Comparison of ENCODE assay signal across 18 mouse cellular contexts in the genomic region with DNA sequence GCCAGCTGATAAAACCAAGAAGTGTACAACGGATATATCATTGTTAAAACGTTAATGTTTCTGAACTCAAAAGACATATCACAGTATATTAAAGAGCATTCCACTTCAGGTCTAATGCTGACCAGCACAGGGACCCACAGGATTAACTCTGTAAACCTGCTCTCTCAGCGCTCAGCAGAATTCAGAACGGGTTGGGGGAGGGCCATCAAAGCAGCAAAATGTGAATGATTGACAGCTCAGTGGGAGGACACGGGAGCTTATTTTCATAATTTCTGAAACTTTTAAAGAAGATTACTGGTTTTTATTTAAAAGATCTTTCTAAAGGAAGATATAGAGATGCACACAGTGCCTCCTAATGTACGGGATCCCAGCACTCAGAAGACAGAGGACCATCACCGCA. TPM values are rescaled to one million over a fixed set of nuclear protein-coding genes. Genes with fewer than 3 reads are reported as not detected.
DNase-seq lines count a peak whose midpoint lies in the region; ATAC-seq and TF ChIP-seq lines count a peak whose summit lies in the region.
"Had no signal": no experiment of that assay in that cellular context is flagged by ENCODE, and none has a peak within 500 bp of the region (broad histone marks: within the 10 kb centered on the region; RNA-seq: fewer than 3 reads in every experiment).

No protein-coding gene starts in this region.

- no peaks in the 10 kb centered on the region for H3K27me3 ChIP-seq in heart, embryonic 15.5 days
- H3K27me3 ChIP-seq in kidney, embryonic 14.5 days (ENCODE audit: control insufficient read depth, insufficient read depth, low read length), result no peaks in the 10 kb centered on the region
- no peaks in the 10 kb centered on the region for H3K27me3 ChIP-seq in hindbrain, embryonic 11.5 days (ENCODE audit: control insufficient read depth, insufficient read depth, low read length)
- H3K27me3 ChIP-seq: forebrain, embryonic 13.5 days; heart, embryonic 12.5 days had no signal

- H3K27ac ChIP-seq in heart, embryonic 15.5 days, result peak overlapping the region; percentile 49; the same call in 1 of the 2 replicates
- peak overlapping the region; percentile 57; the same call in 1 of the 2 replicates for H3K27ac ChIP-seq in kidney, embryonic 14.5 days (ENCODE audit: low read depth, low read length)
- peak overlapping the region; percentile 46; the same call in 1 of the 2 replicates for H3K27ac ChIP-seq in layer of hippocampus, adult 2 months
- no peak overlapping the region for H3K27ac ChIP-seq in hindbrain, embryonic 11.5 days (ENCODE audit: low read depth, low read length)
- H3K27ac ChIP-seq: forebrain, embryonic 13.5 days; hindbrain, embryonic 12.5 days had no signal

- WGBS in heart, embryonic 15.5 days, result 76% methylated on average over 7 of the region's 7 CpGs
- WGBS in kidney, embryonic 14.5 days, result 68% methylated on average over 7 of the region's 7 CpGs
- 87% methylated on average over 7 of the region's 7 CpGs for WGBS in hindbrain, embryonic 11.5 days

- H3K36me3 ChIP-seq in heart, embryonic 15.5 days, result peaks cover 3% of the 10 kb centered on the region; the same call in 1 of the 2 replicates
- H3K36me3 ChIP-seq in kidney, embryonic 14.5 days (ENCODE audit: control insufficient read depth, insufficient read depth, low read length), result no peaks in the 10 kb centered on the region
- no peaks in the 10 kb centered on the region for H3K36me3 ChIP-seq in hindbrain, embryonic 11.5 days (ENCODE audit: control insufficient read depth, insufficient read depth, low read length)
- H3K36me3 ChIP-seq: hindbrain, embryonic 12.5 days had no signal

- ATAC-seq in heart, embryonic 15.5 days (replicated peaks; ENCODE audit: insufficient number of reproducible peaks, insufficient read depth, low FRiP score, low read depth), result no peak
- no peak for ATAC-seq in kidney, embryonic 14.5 days (ENCODE audit: low FRiP score, low TSS enrichment)
- ATAC-seq in hindbrain, embryonic 11.5 days (ENCODE audit: low FRiP score), result no peak
- ATAC-seq: inflammation-experienced regulatory T-cells, adult 6 months had no signal

- peaks cover 65% of the 10 kb centered on the region for H3K4me1 ChIP-seq in heart, embryonic 15.5 days (replicated peaks)
- H3K4me1 ChIP-seq in kidney, embryonic 14.5 days (ENCODE audit: control insufficient read depth, insufficient read depth, low read length), result peaks cover 57% of the 10 kb centered on the region
- H3K4me1 ChIP-seq in hindbrain, embryonic 11.5 days (replicated peaks; ENCODE audit: control insufficient read depth, insufficient read depth, low read length), result no peaks in the 10 kb centered on the region

- H3K9me3 ChIP-seq in heart, embryonic 15.5 days (replicated peaks), result no peaks in the 10 kb centered on the region
- H3K9me3 ChIP-seq in kidney, embryonic 14.5 days (ENCODE audit: control insufficient read depth, low read length), result no peaks in the 10 kb centered on the region
- no peaks in the 10 kb centered on the region for H3K9me3 ChIP-seq in hindbrain, embryonic 11.5 days (ENCODE audit: control insufficient read depth, low read length)
- H3K9me3 ChIP-seq: embryonic facial prominence, embryonic 10.5 days; forebrain, embryonic 13.5 days; heart, embryonic 12.5 days; hindbrain, embryonic 12.5 days had no signal

- TF ChIP-seq CTCF in layer of hippocampus, adult 2 months (conservative IDR thresholded peaks at IDR 0.05), result no peak

- DNase-seq in heart, adult 11 months, result no peak
- DNase-seq in kidney, postnatal 4 days, result no peak
- no peak for DNase-seq in layer of hippocampus, adult 2 months (ENCODE audit: low spot score in 2 of 2)
- DNase-seq in layer of hippocampus, adult 11-12 months (ENCODE audit: low spot score), result no peak
- DNase-seq in hindbrain, embryonic 11.5 days (ENCODE audit: low spot score), result no peak
- DNase-seq: adrenal gland, adult 2 months; adrenal gland, postnatal 25 days; cerebellum, adult 2 months; cerebellum, postnatal 10 days; forebrain, postnatal 0 days; gastrocnemius, postnatal 36 days had no signal

- H3K9ac ChIP-seq in heart, embryonic 15.5 days, result no peak overlapping the region
- no peak overlapping the region for H3K9ac ChIP-seq in kidney, embryonic 14.5 days (ENCODE audit: low read depth, low read length)
- H3K9ac ChIP-seq in hindbrain, embryonic 11.5 days (ENCODE audit: low read depth, low read length), result no peak overlapping the region
- H3K9ac ChIP-seq: forebrain, embryonic 13.5 days; forebrain, postnatal 0 days; hindbrain, embryonic 12.5 days had no signal

- H3K4me3 ChIP-seq in heart, embryonic 15.5 days, result no peak overlapping the region
- no peak overlapping the region for H3K4me3 ChIP-seq in kidney, embryonic 14.5 days (ENCODE audit: low read length)
- no peak overlapping the region for H3K4me3 ChIP-seq in layer of hippocampus, adult 2 months
- H3K4me3 ChIP-seq in hindbrain, embryonic 11.5 days (ENCODE audit: low read depth, low read length), result no peak overlapping the region
- H3K4me3 ChIP-seq: embryonic facial prominence, embryonic 10.5 days; forebrain, embryonic 13.5 days; heart, embryonic 12.5 days; hindbrain, embryonic 12.5 days had no signal

- H3K4me2 ChIP-seq in heart, embryonic 15.5 days, result no peak overlapping the region
- H3K4me2 ChIP-seq in kidney, embryonic 14.5 days (replicated peaks; ENCODE audit: low read depth, low read length), result no peak overlapping the region; the same call in 1 of the 2 replicates
- no peak overlapping the region for H3K4me2 ChIP-seq in hindbrain, embryonic 11.5 days (replicated peaks; ENCODE audit: low read depth, low read length)
- H3K4me2 ChIP-seq: forebrain, embryonic 13.5 days; heart, embryonic 12.5 days; hindbrain, embryonic 12.5 days had no signal

RNA-seq across cellular contexts. Expression of a gene that starts 29.9 kb away (rescaled TPM):
- 89.8 and 106 TPM in 2 replicates for polyA plus RNA-seq in heart, embryonic 15.5 days (2015; fragmentation: Nextera tagmentation; extraction: Ambion mirVana)
- 45.1 and 82.2 TPM in 2 replicates for polyA plus RNA-seq in kidney, embryonic 14.5 days (2014; fragmentation: Nextera tagmentation; extraction: Ambion mirVana)
- total RNA-seq in layer of hippocampus, adult 2 months (2021), result 10 to 100 TPM; 53.7 to 55.4 TPM
- polyA plus RNA-seq in hindbrain, embryonic 11.5 days (2014; fragmentation: Nextera tagmentation; extraction: Ambion mirVana), result 26.2 and 29.9 TPM in 2 replicates
- polyA plus RNA-seq: inflammation-experienced regulatory T-cells, adult 6 months had no signal

RNA-seq across cellular contexts. Expression of a gene that starts 29.9 kb away (rescaled TPM):
- polyA plus RNA-seq in heart, embryonic 15.5 days (2015; fragmentation: Nextera tagmentation; extraction: Ambion mirVana), result 191 and 245 TPM in 2 replicates
- 169 and 322 TPM in 2 replicates for polyA plus RNA-seq in kidney, embryonic 14.5 days (2014; fragmentation: Nextera tagmentation; extraction: Ambion mirVana)
- 10 to 100 TPM; 52.0 to 53.6 TPM for total RNA-seq in layer of hippocampus, adult 2 months (2021)
- polyA plus RNA-seq in hindbrain, embryonic 11.5 days (2014; fragmentation: Nextera tagmentation; extraction: Ambion mirVana), result 91.8 and 94.2 TPM in 2 replicates
